Mouse (Mus musculus) heart, adult 18-20 months (tissue): Measurements from ENCODE around the gene Phospho1. TPM values are rescaled to one million over a fixed set of nuclear protein-coding genes. Genes with fewer than 3 reads are reported as not detected.
A peak's percentile ranks its signal among the peaks of the same experiment; 100 is the strongest.

Experiments used
- DNase-seq, 2 experiments: peaks; one replicate each; pipeline ENCODE4 v3.0.0; 2021 to 2022; ENCODE audit warnings: mixed read lengths in 1 of 2
- long read RNA-seq, 2 experiments: library from polyadenylated mRNA; stranded (forward); transcript quantifications; one replicate each; pipeline ENCODE4 v2.0.0; 2021
- total RNA-seq, 2 experiments: library from RNA; stranded (reverse); gene quantifications; 2 replicates each; pipeline ENCODE4 v1.2.3; 2021

The Phospho1 gene
- total RNA-seq: 100 to 1,000 TPM; 165 to 174 TPM
- long read RNA-seq, experiment 1, transcript Phospho1-202 (3 exons, 590 nt): major isoform, 22 of 22 reads
- long read RNA-seq, experiment 1, partial matches to known transcripts: 0 of 22 reads
- long read RNA-seq, experiment 1, other reads (novel, unspliced or antisense): 0 of 22 reads
- long read RNA-seq, experiment 2, transcript Phospho1-202 (3 exons, 590 nt): major isoform, 7 of 9 reads
- long read RNA-seq, experiment 2, partial matches to known transcripts: 0 of 9 reads
- long read RNA-seq, experiment 2, other reads (novel, unspliced or antisense): 2 of 9 reads

- DNase-seq: peak; percentile 92 to 96
Observed at GRCm38 (mm10) chr11:95824071-95824876, at the start of gene Phospho1. Gene Phospho1, plus strand, starts transcription at chr11:95824499.

GRCm38 (mm10) chr11:95777323-95778297, 46.7 kb upstream of the Phospho1 start:
- DNase-seq: peak; percentile 73 to 85

- no peak for DNase-seq
Observed at GRCm38 (mm10) chr11:95778831-95779251, 45.5 kb upstream of the Phospho1 start.

GRCm38 (mm10) chr11:95779366-95779765, 44.9 kb upstream of the Phospho1 start:
- no peak for DNase-seq

GRCm38 (mm10) chr11:95780480-95780879, 43.8 kb upstream of the Phospho1 start:
- no peak for DNase-seq

GRCm38 (mm10) chr11:95781557-95781956, 42.7 kb upstream of the Phospho1 start:
- DNase-seq: no peak

- DNase-seq: no peak
Observed at GRCm38 (mm10) chr11:95783457-95783856, 40.8 kb upstream of the Phospho1 start.

- DNase-seq: no peak
Observed at GRCm38 (mm10) chr11:95783958-95784357, 40.3 kb upstream of the Phospho1 start.

- DNase-seq: no peak
Observed at GRCm38 (mm10) chr11:95785675-95786074, 38.6 kb upstream of the Phospho1 start.

GRCm38 (mm10) chr11:95786511-95786910, 37.8 kb upstream of the Phospho1 start:
- no peak for DNase-seq

- peak in 1 of 2 experiments; percentile 51 for DNase-seq
Observed at GRCm38 (mm10) chr11:95789451-95789891, 34.8 kb upstream of the Phospho1 start.

- peak in 1 of 2 experiments; percentile 57 for DNase-seq
Observed at GRCm38 (mm10) chr11:95791787-95792186, 32.5 kb upstream of the Phospho1 start.

GRCm38 (mm10) chr11:95792950-95793509, 31.3 kb upstream of the Phospho1 start:
- DNase-seq: no peak

- DNase-seq: peak; percentile 22 to 67
Observed at GRCm38 (mm10) chr11:95794201-95794600, 30.1 kb upstream of the Phospho1 start.

- peak; percentile 44 to 68 for DNase-seq
Observed at GRCm38 (mm10) chr11:95795582-95795981, 28.7 kb upstream of the Phospho1 start.

- DNase-seq: no peak
Observed at GRCm38 (mm10) chr11:95805010-95805409, 19.3 kb upstream of the Phospho1 start.

GRCm38 (mm10) chr11:95805527-95805926, 18.8 kb upstream of the Phospho1 start:
- DNase-seq: peak in 1 of 2 experiments; percentile 25

GRCm38 (mm10) chr11:95807884-95808283, 16.4 kb upstream of the Phospho1 start:
- no peak for DNase-seq

GRCm38 (mm10) chr11:95808448-95809011, 15.8 kb upstream of the Phospho1 start:
- DNase-seq: peak; percentile 42 to 70

GRCm38 (mm10) chr11:95809603-95810002, 14.7 kb upstream of the Phospho1 start:
- no peak for DNase-seq

GRCm38 (mm10) chr11:95810828-95811227, 13.5 kb upstream of the Phospho1 start:
- no peak for DNase-seq
